Mouse (Mus musculus) midbrain, postnatal 0 days (tissue): ENCODE results near the gene Bik. TPM values are rescaled to one million over a fixed set of nuclear protein-coding genes. Genes with fewer than 3 reads are reported as not detected.
A peak's percentile ranks its signal among the peaks of the same experiment; 100 is the strongest.

ENCODE experiments used
- ATAC-seq: fragments of 200-750 bp; cut with Nextera tagmentation; 2 replicates; pipeline ENCODE4 v1.8.0; 2017; ENCODE audit warnings: moderate number of reproducible peaks, mild to moderate bottlenecking, moderate TSS enrichment, moderate library complexity; ENCODE audit not compliant: low FRiP score
- DNase-seq: peaks from one replicate; pipeline ENCODE4 v3.0.0-alpha.2; 2015; ENCODE audit warnings: low spot score
- H3K27ac ChIP-seq: fragments of 300-500 bp; sonication (generic); 2 replicates; pipeline ENCODE4 v1.5.1; 2014; ENCODE audit warnings: low read depth, mild to moderate bottlenecking, low read length, mixed read lengths
- H3K27me3 ChIP-seq: fragments of 300-500 bp; sonication (generic); 2 replicates; pipeline ENCODE4 v1.6.1; 2014; ENCODE audit warnings: low read length, control low read depth, mixed read lengths; ENCODE audit not compliant: insufficient read depth
- H3K36me3 ChIP-seq: fragments of 300-500 bp; sonication (generic); 2 replicates; pipeline ENCODE4 v1.6.1; 2014; ENCODE audit warnings: low read length, control low read depth, mixed read lengths; ENCODE audit not compliant: insufficient read depth
- H3K4me1 ChIP-seq: fragments of 300-500 bp; sonication (generic); 2 replicates; pipeline ENCODE4 v1.6.1; 2014; ENCODE audit warnings: mild to moderate bottlenecking, control low read depth, antibody characterized with exemption, low read length, mixed read lengths; ENCODE audit not compliant: insufficient read depth
- H3K4me2 ChIP-seq: fragments of 300-500 bp; sonication (generic); 2 replicates; pipeline ENCODE4 v1.6.1; 2014; ENCODE audit warnings: low read depth, mild to moderate bottlenecking, low read length, mixed read lengths; ENCODE audit not compliant: poor library complexity, severe bottlenecking
- H3K4me3 ChIP-seq: fragments of 300-500 bp; sonication (generic); 2 replicates; pipeline ENCODE4 v1.5.1; 2014; ENCODE audit warnings: low read depth, mild to moderate bottlenecking, low read length, moderate library complexity
- H3K9ac ChIP-seq: fragments of 300-500 bp; sonication (generic); replicated peaks from 2 replicates; pipeline ENCODE4 v1.6.1; 2014; ENCODE audit warnings: mild to moderate bottlenecking, low read length, moderate library complexity, mixed read lengths; ENCODE audit not compliant: poor library complexity, severe bottlenecking
- H3K9me3 ChIP-seq: fragments of 300-500 bp; sonication (generic); 2 replicates; pipeline ENCODE4 v1.6.1; 2016; ENCODE audit warnings: low read length, control low read depth
- CTCF ChIP-seq: IDR thresholded peaks from 2 replicates; pipeline ENCODE4 v1.5.1; 2016; ENCODE audit warnings: antibody characterized with exemption, mild to moderate bottlenecking
- WGBS: fragments of 180-500 bp; shearing (Covaris S2); extraction: QIAGEN DNeasy Blood & Tissue Kit; methylation state at CpG from one replicate; pipeline ENCODE4 v1.1.7; 2014; 5-methylcytosine and 5-hydroxymethylcytosine counted together
- polyA plus RNA-seq: library from polyadenylated mRNA; unstranded; fragments of >200 nt; fragmentation: Nextera tagmentation; extraction: Ambion mirVana; gene quantifications from 2 replicates; pipeline ENCODE4 v1.2.1, GENCODE M21; 2015
- total RNA-seq: library from RNA; depleted of rRNA; stranded (reverse); fragments of >200 nt; gene quantifications from 2 replicates; pipeline ENCODE4 v1.2.3, GENCODE M21; 2014

Bik gene
- total and polyA plus RNA-seq, 2 experiments from 2014 or later, result 0.27 to 0.33 TPM

DNA sequence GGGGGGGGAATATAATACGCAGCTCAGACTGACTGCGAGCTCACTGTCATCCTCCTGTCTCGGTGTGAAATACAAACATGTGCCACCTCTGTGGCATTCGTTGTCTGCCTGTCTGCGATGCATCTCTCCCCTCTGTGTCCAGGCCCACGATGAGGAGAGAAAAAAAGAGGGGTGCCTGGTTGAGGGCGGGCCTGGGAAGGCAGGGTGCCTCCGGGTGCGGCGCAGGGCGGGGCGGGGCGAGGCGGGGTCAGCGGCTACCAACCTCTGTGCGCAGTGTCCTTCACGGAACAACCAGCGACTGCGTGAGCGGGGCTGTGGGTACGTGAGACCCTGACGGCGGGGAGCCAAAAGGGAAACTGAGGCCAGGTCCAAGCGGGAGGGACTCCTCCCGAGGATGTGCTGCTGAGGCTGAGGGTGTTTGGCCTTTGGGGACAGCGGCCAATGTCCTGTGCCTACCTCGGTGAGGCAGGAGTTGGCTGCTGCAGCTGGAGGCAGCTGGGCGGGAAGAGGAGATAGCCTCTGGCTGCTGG is 36.7 kb downstream of the Bik start, which contains the start of the genes Tspo and Mcat:
Gene Tspo, plus strand, starts transcription at position 266 of the 530 bp plus-strand sequence.
Gene Mcat, minus strand, starts transcription at position 461 of the 530 bp plus-strand sequence.
- Histone ChIP-seq H3K9ac (peak within 1 kb of the TSS; percentile 33; the same call in 1 of the 2 replicates), H3K9me3 (no peaks in the 10 kb centered on the region), H3K27me3 (peaks cover 13% of the 10 kb centered on the region), H3K4me3 (peak within 1 kb of the TSS; percentile 23), H3K4me1 (no peaks in the 10 kb centered on the region; the same call in 1 of the 2 replicates), H3K27ac (no peak within 1 kb of the TSS), H3K4me2 (peak within 1 kb of the TSS; percentile 68), H3K36me3 (no peaks in the 10 kb centered on the region)
- 1% methylated on average over 26 of the region's 28 CpGs for WGBS
- DNase-seq, result no peak
- no peak for TF ChIP-seq CTCF
- no peak for ATAC-seq

DNA sequence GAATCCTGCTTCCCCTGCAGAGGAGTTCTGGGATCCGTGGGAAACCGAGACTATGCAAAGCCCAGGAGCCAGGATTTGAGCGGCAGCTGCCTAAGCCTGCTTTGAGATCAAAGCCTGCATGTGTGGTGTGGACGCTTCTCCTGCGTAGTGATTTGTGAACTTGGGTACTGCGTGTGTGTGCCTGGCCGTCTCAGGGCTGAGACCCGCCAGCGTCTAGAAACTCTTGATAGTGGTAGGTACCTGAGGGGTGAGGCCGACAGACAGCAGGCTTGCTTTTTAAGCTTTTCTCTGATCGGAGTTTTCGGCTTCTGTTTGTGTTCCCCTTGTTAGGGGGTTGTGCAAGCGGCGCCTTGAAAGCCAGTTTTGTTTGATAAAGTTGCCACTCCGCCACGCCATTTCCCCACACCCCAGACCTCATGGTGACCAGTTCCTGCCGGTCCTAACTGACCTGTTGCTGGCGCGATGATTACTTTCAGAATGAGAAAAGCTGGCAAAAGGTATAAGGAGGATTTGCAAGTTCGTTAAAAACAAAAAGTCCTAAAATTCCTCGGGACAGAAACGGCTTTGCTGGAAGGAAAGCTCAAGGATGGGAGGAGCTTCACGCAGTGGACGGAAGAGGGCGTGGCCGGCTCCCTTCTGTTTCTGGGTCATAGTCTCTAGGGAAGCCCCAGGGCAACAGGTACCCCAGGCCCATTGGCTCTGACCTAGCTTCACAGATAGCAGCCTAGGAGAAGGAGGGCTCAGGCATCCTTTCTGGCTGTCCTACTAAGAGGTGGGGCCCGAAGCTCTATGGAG is 37.4 kb downstream of the Bik start:
- Histone ChIP-seq H3K27me3 (peaks cover 13% of the 10 kb centered on the region), H3K9me3 (no peaks in the 10 kb centered on the region), H3K27ac (no peak overlapping the region), H3K4me2 (peak overlapping the region; percentile 68), H3K4me3 (peak overlapping the region; percentile 23), H3K9ac (peak overlapping the region; percentile 33; the same call in 1 of the 2 replicates), H3K36me3 (no peaks in the 10 kb centered on the region), H3K4me1 (no peaks in the 10 kb centered on the region; the same call in 1 of the 2 replicates)
- WGBS, result 2% methylated on average over 27 of the region's 27 CpGs
- ATAC-seq (no peak), DNase-seq (peak; percentile 20)
- TF ChIP-seq CTCF, result no peak

DNA sequence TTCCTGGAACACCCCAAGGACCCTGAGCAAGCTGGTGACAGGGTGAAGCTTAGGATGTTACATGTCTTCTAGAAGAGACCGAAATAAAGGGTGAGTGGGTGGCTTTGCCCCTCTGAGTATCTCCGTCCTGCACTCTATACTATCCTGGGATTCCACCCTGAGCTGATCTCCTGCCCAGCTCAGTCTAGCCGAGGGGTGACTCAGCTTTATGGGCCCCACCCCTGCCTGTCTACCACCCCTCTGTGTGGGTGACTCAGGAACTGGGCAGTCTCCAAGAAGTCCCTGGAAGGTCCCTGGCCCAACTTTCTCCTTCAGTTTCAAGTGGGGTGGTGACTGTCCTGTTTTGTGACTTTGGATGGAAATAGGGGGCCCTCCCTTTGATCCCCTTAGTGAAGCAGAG is 38.8 kb downstream of the Bik start:
- H3K27me3 ChIP-seq, result peaks cover 13% of the 10 kb centered on the region
- DNase-seq, result no peak
- no peak for ATAC-seq
- no peak overlapping the region for H3K4me3 ChIP-seq
- H3K4me2 ChIP-seq, result no peak overlapping the region
- H3K36me3 ChIP-seq, result no peaks in the 10 kb centered on the region
- TF ChIP-seq CTCF, result no peak
- no peaks in the 10 kb centered on the region for H3K9me3 ChIP-seq
- no peak overlapping the region for H3K27ac ChIP-seq
- H3K9ac ChIP-seq, result no peak overlapping the region
- no peaks in the 10 kb centered on the region; the same call in 1 of the 2 replicates for H3K4me1 ChIP-seq
- WGBS, result 90% methylated on average over 3 of the region's 3 CpGs

DNA sequence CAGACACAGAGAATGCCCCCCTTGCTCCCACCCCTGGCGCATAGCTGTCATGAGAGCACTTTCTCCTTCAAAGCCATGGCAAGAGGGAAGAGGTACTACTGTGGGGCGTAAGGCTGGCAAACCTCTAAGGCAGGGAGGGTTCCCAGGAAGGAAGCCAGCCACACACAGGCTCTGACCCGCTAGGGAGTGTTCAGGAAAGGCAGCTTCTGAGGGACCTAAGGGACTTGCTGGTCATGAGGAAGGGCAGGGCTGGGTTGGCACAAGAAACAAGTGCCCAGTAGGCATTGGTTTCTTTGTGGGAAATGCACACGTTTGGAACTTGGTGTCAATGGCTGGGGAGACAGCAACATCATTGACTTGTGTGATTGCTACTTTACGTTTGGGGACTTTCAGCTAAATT is 39.3 kb downstream of the Bik start:
- Histone ChIP-seq H3K9me3 (no peaks in the 10 kb centered on the region), H3K4me3 (no peak overlapping the region), H3K4me1 (no peaks in the 10 kb centered on the region; the same call in 1 of the 2 replicates), H3K36me3 (no peaks in the 10 kb centered on the region), H3K9ac (no peak overlapping the region), H3K4me2 (no peak overlapping the region), H3K27me3 (peaks cover 13% of the 10 kb centered on the region), H3K27ac (no peak overlapping the region)
- no peak for TF ChIP-seq CTCF
- no peak for DNase-seq
- WGBS, result 80% methylated on average over 5 of the region's 5 CpGs
- no peak for ATAC-seq

DNA sequence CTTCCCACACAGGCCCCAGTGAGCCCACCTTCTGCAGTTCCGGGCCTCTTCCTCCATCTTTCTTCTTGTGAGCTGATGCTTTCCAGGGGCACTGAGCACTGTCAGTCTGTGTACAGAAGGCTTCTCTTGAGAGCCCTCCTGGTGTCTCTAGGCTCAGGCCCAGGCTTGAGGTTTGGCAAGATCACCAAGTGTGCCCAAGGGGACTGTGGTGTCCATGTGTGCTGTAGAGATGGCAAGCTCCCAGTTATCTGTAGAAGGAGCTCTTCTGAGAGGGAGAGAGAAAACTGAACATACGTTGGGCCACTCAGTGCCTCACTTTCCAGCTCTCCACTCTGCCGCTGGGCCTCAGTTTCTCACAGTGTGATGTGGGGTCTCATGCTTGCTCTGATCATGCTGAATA is 41.1 kb downstream of the Bik start:
- no peaks in the 10 kb centered on the region for H3K36me3 ChIP-seq
- H3K27me3 ChIP-seq, result peaks cover 13% of the 10 kb centered on the region
- no peak overlapping the region for H3K27ac ChIP-seq
- ATAC-seq, result no peak
- H3K4me1 ChIP-seq, result no peaks in the 10 kb centered on the region; the same call in 1 of the 2 replicates
- H3K9me3 ChIP-seq, result no peaks in the 10 kb centered on the region
- H3K4me3 ChIP-seq, result no peak overlapping the region
- TF ChIP-seq CTCF, result no peak
- H3K9ac ChIP-seq, result no peak overlapping the region
- no peak overlapping the region for H3K4me2 ChIP-seq
- DNase-seq, result no peak
- WGBS, result 90% methylated on average over 3 of the region's 3 CpGs

DNA sequence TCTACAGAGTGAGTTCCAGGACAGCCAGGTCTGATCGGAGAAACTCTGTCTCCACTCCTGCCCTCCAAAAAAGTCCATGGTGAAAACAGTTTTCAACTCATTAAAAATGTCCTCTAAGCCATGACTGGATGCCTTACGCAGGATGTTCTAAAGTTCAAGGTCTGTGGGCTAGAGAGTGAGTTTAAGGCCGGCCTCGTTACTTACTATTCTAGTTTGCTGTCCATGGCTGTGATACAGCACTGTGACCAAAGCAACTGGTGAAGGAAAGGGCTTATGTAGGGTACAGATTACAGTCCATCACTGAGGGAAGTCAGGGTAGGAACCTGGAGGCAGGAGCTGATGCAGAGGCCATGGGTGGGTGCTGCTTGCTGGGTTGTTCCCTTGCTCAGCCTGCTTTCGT is 41.9 kb downstream of the Bik start:
- Histone ChIP-seq H3K9me3 (no peaks in the 10 kb centered on the region), H3K4me2 (no peak overlapping the region), H3K36me3 (no peaks in the 10 kb centered on the region), H3K27me3 (peaks cover 10% of the 10 kb centered on the region), H3K27ac (no peak overlapping the region), H3K4me1 (no peaks in the 10 kb centered on the region; the same call in 1 of the 2 replicates), H3K9ac (no peak overlapping the region), H3K4me3 (no peak overlapping the region)
- ATAC-seq (no peak), DNase-seq (no peak)
- 94% methylated on average over 5 of the region's 5 CpGs for WGBS
- no peak for TF ChIP-seq CTCF
